Mouse (Mus musculus): ENCODE data around the gene Gm9745.
"Not testable (repeated sequence)": the region's sequence is repeated elsewhere in the genome, so short reads cannot be mapped to it uniquely, and the experiment has no call there.

DNA sequence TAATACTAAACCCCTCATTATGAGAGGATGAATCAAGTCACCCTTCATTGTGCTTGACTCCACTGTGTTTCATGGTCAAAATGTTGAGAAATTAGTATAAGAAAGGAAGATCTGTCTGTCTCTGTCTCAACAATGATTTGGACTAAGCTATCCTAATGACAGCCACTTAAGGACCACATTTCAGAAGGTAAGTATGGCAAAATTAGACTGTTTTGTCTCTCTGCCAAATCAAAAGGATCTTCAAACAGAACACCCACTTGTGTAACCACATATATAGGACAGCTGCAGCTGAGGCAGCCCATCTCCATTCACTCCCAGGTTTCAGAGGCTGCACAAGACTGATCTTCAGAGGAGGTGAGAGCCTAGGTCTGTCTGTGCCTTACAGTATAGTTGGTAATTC lies 4.5 kb upstream of the Gm9745 start, which contains the start of gene Idi2:
- not testable (repeated sequence) for TF ChIP-seq CTCF (IDR thresholded peaks at IDR 0.05; ENCODE audit: low read depth, low read length); POLR2A (IDR thresholded peaks at IDR 0.05; ENCODE audit: extremely low read depth, insufficient read depth, low read length)

All from liver, adult 2 months (tissue).